Mouse (Mus musculus): ENCODE results near the gene Slc4a7.

Gene Slc4a7

GRCm38 (mm10) chr14:14701710-14702329 is at the start of gene Slc4a7:
Gene Slc4a7 (plus strand): TSS chr14:14702279.
- DNase-seq (ENCODE audit: extremely low spot score), result no peak

GRCm38 (mm10) chr14:14670597-14670996 is 31.5 kb upstream of the Slc4a7 start:
- DNase-seq (ENCODE audit: extremely low spot score), result no peak

- no peak for DNase-seq (ENCODE audit: extremely low spot score)
These were observed 20.5 kb upstream of the Slc4a7 start for GRCm38 (mm10) chr14:14681611-14682010.

- no peak for DNase-seq (ENCODE audit: extremely low spot score)
These were observed 17.3 kb upstream of the Slc4a7 start for GRCm38 (mm10) chr14:14684771-14685170.

- DNase-seq (ENCODE audit: extremely low spot score), result no peak
These were observed 16.0 kb upstream of the Slc4a7 start for GRCm38 (mm10) chr14:14686101-14686551.

GRCm38 (mm10) chr14:14687258-14687890 is 14.7 kb upstream of the Slc4a7 start:
- no peak for DNase-seq (ENCODE audit: extremely low spot score)

GRCm38 (mm10) chr14:14702399-14703345 is 593 bp downstream of the Slc4a7 start:
- DNase-seq (ENCODE audit: extremely low spot score), result peak; percentile 98

- DNase-seq (ENCODE audit: extremely low spot score), result peak; percentile 67
These were observed 1.3 kb downstream of the Slc4a7 start for GRCm38 (mm10) chr14:14703346-14703871.

GRCm38 (mm10) chr14:14704651-14705050 is 2.6 kb downstream of the Slc4a7 start:
- no peak for DNase-seq (ENCODE audit: extremely low spot score)

- no peak for DNase-seq (ENCODE audit: extremely low spot score)
These were observed 3.0 kb downstream of the Slc4a7 start for GRCm38 (mm10) chr14:14705126-14705525.

- DNase-seq (ENCODE audit: extremely low spot score), result no peak
These were observed 4.3 kb downstream of the Slc4a7 start for GRCm38 (mm10) chr14:14706381-14706780.

- no peak for DNase-seq (ENCODE audit: extremely low spot score)
These were observed 5.0 kb downstream of the Slc4a7 start for GRCm38 (mm10) chr14:14707061-14707460.

- no peak for DNase-seq (ENCODE audit: extremely low spot score)
These were observed 6.9 kb downstream of the Slc4a7 start for GRCm38 (mm10) chr14:14709021-14709420.

- no peak for DNase-seq (ENCODE audit: extremely low spot score)
These were observed 12.1 kb downstream of the Slc4a7 start for GRCm38 (mm10) chr14:14714130-14714529.

GRCm38 (mm10) chr14:14715794-14716193 is 13.7 kb downstream of the Slc4a7 start:
- DNase-seq (ENCODE audit: extremely low spot score), result no peak

- no peak for DNase-seq (ENCODE audit: extremely low spot score)
These were observed 14.8 kb downstream of the Slc4a7 start for GRCm38 (mm10) chr14:14716843-14717242.

GRCm38 (mm10) chr14:14718556-14718955 is 16.5 kb downstream of the Slc4a7 start:
- DNase-seq (ENCODE audit: extremely low spot score), result no peak

GRCm38 (mm10) chr14:14781169-14781568 is 79.1 kb downstream of the Slc4a7 start:
- DNase-seq (ENCODE audit: extremely low spot score), result no peak

GRCm38 (mm10) chr14:14784223-14784622 is 82.1 kb downstream of the Slc4a7 start:
- no peak for DNase-seq (ENCODE audit: extremely low spot score)

GRCm38 (mm10) chr14:14786979-14787378 is 84.9 kb downstream of the Slc4a7 start:
- DNase-seq (ENCODE audit: extremely low spot score), result no peak

- no peak for DNase-seq (ENCODE audit: extremely low spot score)
These were observed 87.9 kb downstream of the Slc4a7 start for GRCm38 (mm10) chr14:14789840-14790470.

- DNase-seq (ENCODE audit: extremely low spot score), result no peak
These were observed 97.8 kb downstream of the Slc4a7 start for GRCm38 (mm10) chr14:14799861-14800260.

Measured in embryo, embryonic 9.5 days (tissue).